10 mouse cellular contexts compared by ENCODE assay signal in the genomic region with DNA sequence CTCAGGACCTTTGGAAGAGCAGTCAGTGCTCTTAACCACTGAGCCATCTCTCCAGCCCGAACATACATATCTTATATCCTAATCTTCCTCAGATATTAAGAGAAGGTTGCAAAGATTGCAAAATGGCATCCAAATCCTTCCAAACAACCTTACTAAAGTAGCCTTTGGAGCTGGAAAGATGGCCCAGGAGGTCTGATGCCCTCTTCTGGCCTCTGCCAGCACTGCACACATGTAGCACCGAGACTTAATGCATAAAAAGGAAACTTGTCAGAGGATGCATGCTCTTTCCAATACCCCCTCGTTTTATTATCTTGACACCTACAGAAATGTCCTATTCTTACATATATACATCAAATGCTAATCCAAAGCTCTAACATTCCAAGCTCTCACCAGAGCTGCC. TPM values are rescaled to one million over a fixed set of nuclear protein-coding genes. Genes with fewer than 3 reads are reported as not detected.
A peak's percentile ranks its signal among the peaks of the same experiment; 100 is the strongest.
DNase-seq lines count a peak whose midpoint lies in the region; TF ChIP-seq lines count a peak whose summit lies in the region.
"Had no signal": no experiment of that assay in that cellular context is flagged by ENCODE, and none has a peak within 500 bp of the region (broad histone marks: within the 10 kb centered on the region; RNA-seq: fewer than 3 reads in every experiment).

No protein-coding gene starts in this region.

- H3K79me2 ChIP-seq in heart, adult 2 months (replicated peaks; ENCODE audit: control insufficient read depth, insufficient read depth, low read length), result no peaks in the 10 kb centered on the region

- no peaks in the 10 kb centered on the region for H3K36me3 ChIP-seq in heart, adult 2 months (ENCODE audit: control insufficient read depth, insufficient read depth, low read length)
- H3K36me3 ChIP-seq in heart, embryonic 10.5 days, result no peaks in the 10 kb centered on the region
- H3K36me3 ChIP-seq: embryonic facial prominence, embryonic 13.5 days had no signal

- H3K27me3 ChIP-seq in heart, adult 2 months (ENCODE audit: control insufficient read depth, insufficient read depth, low read length), result no peaks in the 10 kb centered on the region
- no peaks in the 10 kb centered on the region for H3K27me3 ChIP-seq in heart, embryonic 10.5 days (ENCODE audit: insufficient read depth, poor library complexity, severe bottlenecking)
- H3K27me3 ChIP-seq: embryonic facial prominence, embryonic 13.5 days had no signal

- DNase-seq in heart, adult 2 months, result peak in 1 of 2 experiments; percentile 21
- DNase-seq in heart, embryonic 10.5 days (ENCODE audit: low spot score), result no peak
- DNase-seq in testis, postnatal 10 days (ENCODE audit: low spot score), result peak; percentile 63
- DNase-seq in testis, postnatal 14 days (ENCODE audit: low spot score), result no peak
- DNase-seq in embryo, embryonic 10.5 days (ENCODE audit: low spot score), result peak; percentile 23
- peak; percentile 21 for DNase-seq in retina, postnatal 1 day
- DNase-seq in Muller cell, postnatal 12 days (ENCODE audit: inconsistent ontology term), result no peak
- no peak for DNase-seq in left cerebral cortex, adult 9 months (ENCODE audit: low spot score in 2 of 2)

- H3K9me3 ChIP-seq in heart, embryonic 10.5 days, result no peaks in the 10 kb centered on the region
- H3K9me3 ChIP-seq: embryonic facial prominence, embryonic 13.5 days had no signal

- no peak overlapping the region for H3K27ac ChIP-seq in heart, adult 2 months
- no peak overlapping the region for H3K27ac ChIP-seq in heart, embryonic 10.5 days
- H3K27ac ChIP-seq: embryonic facial prominence, embryonic 13.5 days had no signal

- 49% methylated on average over 3 of the region's 3 CpGs for WGBS in heart, adult 2 months
- WGBS in heart, embryonic 10.5 days, result 50% methylated on average over 3 of the region's 3 CpGs

- peak; percentile 59 for TF ChIP-seq CTCF in heart, adult 2 months (IDR thresholded peaks at IDR 0.05)

- TF ChIP-seq POLR2A in heart, adult 2 months (IDR thresholded peaks at IDR 0.05; ENCODE audit: insufficient read depth, low read depth, low read length), result no peak

- TF ChIP-seq EP300 in heart, adult 2 months (IDR thresholded peaks at IDR 0.05; ENCODE audit: insufficient read depth, low read depth, low read length), result no peak

- intact Hi-C loops in heart, adult 2 months (cut with DNase I), result no loop called here

- H3K4me1 ChIP-seq in heart, adult 2 months (ENCODE audit: control insufficient read depth, insufficient read depth, low read length), result no peaks in the 10 kb centered on the region
- no peaks in the 10 kb centered on the region for H3K4me1 ChIP-seq in heart, embryonic 10.5 days
- H3K4me1 ChIP-seq: embryonic facial prominence, embryonic 13.5 days had no signal

- H3K4me3 ChIP-seq in heart, adult 2 months, result no peak overlapping the region
- H3K4me3 ChIP-seq in heart, embryonic 10.5 days, result no peak overlapping the region
- H3K4me3 ChIP-seq: embryonic facial prominence, embryonic 13.5 days had no signal

- H3K9ac ChIP-seq in heart, adult 2 months (ENCODE audit: low read depth, low read length), result no peak overlapping the region
- H3K9ac ChIP-seq: embryonic facial prominence, embryonic 13.5 days had no signal

RNA-seq across cellular contexts. Expression of a gene that starts 2.3 kb away (rescaled TPM):
- 1 to 10 TPM in 1 of 2 experiments, under 1 TPM in 1; 0.98 to 1.2 TPM for total RNA-seq in heart, adult 2 months (2021)
- polyA plus RNA-seq in heart, adult 2 months (2012; rRNA removed), result 0.10 and 0.26 TPM in 2 replicates
- polyA plus RNA-seq in heart, embryonic 10.5 days (2016; fragmentation: Nextera tagmentation; extraction: Ambion mirVana), result not detected in 2 replicates
- total RNA-seq: layer of hippocampus, postnatal 25 days had no signal
- polyA plus RNA-seq: embryonic facial prominence, embryonic 13.5 days had no signal

RNA-seq across cellular contexts. Expression of a gene that starts 27.3 kb away (rescaled TPM):
- total RNA-seq in heart, adult 2 months (2021), result 10 to 100 TPM; 45.5 to 54.3 TPM
- polyA plus RNA-seq in heart, adult 2 months (2012; rRNA removed), result 151 and 163 TPM in 2 replicates
- 69.9 and 77.7 TPM in 2 replicates for polyA plus RNA-seq in heart, embryonic 10.5 days (2016; fragmentation: Nextera tagmentation; extraction: Ambion mirVana)

RNA-seq across cellular contexts. Expression of a gene that starts 33.9 kb away (rescaled TPM):
- 1 to 10 TPM; 2.3 to 3.5 TPM for total RNA-seq in heart, adult 2 months (2021)
- 1.6 and 1.7 TPM in 2 replicates for polyA plus RNA-seq in heart, adult 2 months (2012; rRNA removed)
- polyA plus RNA-seq in heart, embryonic 10.5 days (2016; fragmentation: Nextera tagmentation; extraction: Ambion mirVana), result 5.6 and 6.6 TPM in 2 replicates

RNA-seq across cellular contexts. Expression of a gene that starts 35.8 kb away (rescaled TPM):
- total RNA-seq in heart, adult 2 months (2021), result 1 to 10 TPM; 3.7 to 4.0 TPM
- 10.4 and 15.2 TPM in 2 replicates for polyA plus RNA-seq in heart, adult 2 months (2012; rRNA removed)
- polyA plus RNA-seq in heart, embryonic 10.5 days (2016; fragmentation: Nextera tagmentation; extraction: Ambion mirVana), result 4.8 and 8.7 TPM in 2 replicates

RNA-seq across cellular contexts. Expression of a gene that starts 40.7 kb away (rescaled TPM):
- total RNA-seq in heart, adult 2 months (2021), result 1 to 10 TPM; 5.9 to 7.2 TPM
- 2.2 and 4.1 TPM in 2 replicates for polyA plus RNA-seq in heart, adult 2 months (2012; rRNA removed)
- polyA plus RNA-seq in heart, embryonic 10.5 days (2016; fragmentation: Nextera tagmentation; extraction: Ambion mirVana), result 31.6 and 46.9 TPM in 2 replicates

Comparison
In these comparisons a context has a peak if more than half of its experiments do, and no peak if none do; other contexts are left out.
1. DNase-seq: peak in testis, postnatal 10 days (single experiment), embryo, embryonic 10.5 days (single experiment) and retina, postnatal 1 day (single experiment); none in heart, embryonic 10.5 days (single experiment), testis, postnatal 14 days (single experiment), Muller cell, postnatal 12 days (single experiment) and left cerebral cortex, adult 9 months (0 of 2).